Mouse (Mus musculus): ENCODE data around the gene Gm38394.
"Not testable (repeated sequence)": the region's sequence is repeated elsewhere in the genome, so short reads cannot be mapped to it uniquely, and the experiment has no call there.

Gm38394 gene

GRCm38 (mm10) chr1:133661203-133661933, at the start of gene Gm38394:
Gene Gm38394, minus strand, starts transcription at chr1:133661318.
- DNase-seq (ENCODE audit: low read depth): peak; percentile 98

- no peak for DNase-seq (ENCODE audit: low read depth)
Observed at GRCm38 (mm10) chr1:133710895-133711294, 49.8 kb upstream of the Gm38394 start.

- no peak for DNase-seq (ENCODE audit: low read depth)
Observed at GRCm38 (mm10) chr1:133709292-133709691, 48.2 kb upstream of the Gm38394 start.

GRCm38 (mm10) chr1:133701824-133702223, 40.7 kb upstream of the Gm38394 start:
- DNase-seq (ENCODE audit: low read depth): peak; percentile 40

GRCm38 (mm10) chr1:133697935-133698620, 37.0 kb upstream of the Gm38394 start:
- no peak for DNase-seq (ENCODE audit: low read depth)

- DNase-seq (ENCODE audit: low read depth): no peak
Observed at GRCm38 (mm10) chr1:133695901-133696300, 34.8 kb upstream of the Gm38394 start.

- peak; percentile 83 for DNase-seq (ENCODE audit: low read depth)
Observed at GRCm38 (mm10) chr1:133694876-133695275, 33.8 kb upstream of the Gm38394 start.

GRCm38 (mm10) chr1:133694301-133694700, 33.2 kb upstream of the Gm38394 start:
- DNase-seq (ENCODE audit: low read depth): no peak

- no peak for DNase-seq (ENCODE audit: low read depth)
Observed at GRCm38 (mm10) chr1:133693536-133694114, 32.5 kb upstream of the Gm38394 start.

- no peak for DNase-seq (ENCODE audit: low read depth)
Observed at GRCm38 (mm10) chr1:133692195-133692594, 31.1 kb upstream of the Gm38394 start.

GRCm38 (mm10) chr1:133691046-133691445, 29.9 kb upstream of the Gm38394 start:
- DNase-seq (ENCODE audit: low read depth): no peak

GRCm38 (mm10) chr1:133689897-133690296, 28.8 kb upstream of the Gm38394 start, which contains the start of gene Lax1:
Gene Lax1, minus strand, starts transcription at chr1:133690108.
- DNase-seq (ENCODE audit: low read depth): peak; percentile 79

GRCm38 (mm10) chr1:133688301-133688700, 27.2 kb upstream of the Gm38394 start:
- DNase-seq (ENCODE audit: low read depth): no peak

GRCm38 (mm10) chr1:133685749-133686519, 24.8 kb upstream of the Gm38394 start:
- peak; percentile 56 for DNase-seq (ENCODE audit: low read depth)

GRCm38 (mm10) chr1:133671801-133672200, 10.7 kb upstream of the Gm38394 start:
- no peak for DNase-seq (ENCODE audit: low read depth)

- peak; percentile 34 for DNase-seq (ENCODE audit: low read depth)
Observed at GRCm38 (mm10) chr1:133671266-133671665, 10.1 kb upstream of the Gm38394 start.

- no peak for DNase-seq (ENCODE audit: low read depth)
Observed at GRCm38 (mm10) chr1:133670776-133671175, 9.7 kb upstream of the Gm38394 start.

GRCm38 (mm10) chr1:133670190-133670589, 9.1 kb upstream of the Gm38394 start:
- no peak for DNase-seq (ENCODE audit: low read depth)

GRCm38 (mm10) chr1:133668618-133669017, 7.5 kb upstream of the Gm38394 start:
- no peak for DNase-seq (ENCODE audit: low read depth)

- no peak for DNase-seq (ENCODE audit: low read depth)
Observed at GRCm38 (mm10) chr1:133667721-133668120, 6.6 kb upstream of the Gm38394 start.

GRCm38 (mm10) chr1:133665713-133666112, 4.6 kb upstream of the Gm38394 start:
- not testable (repeated sequence) for DNase-seq (ENCODE audit: low read depth)

All from 416B (cell line).